Mouse (Mus musculus) liver, embryonic 14.5 days (tissue): ENCODE measurements around the gene Gaa.
"Not testable (repeated sequence)": the region's sequence is repeated elsewhere in the genome, so short reads cannot be mapped to it uniquely, and the experiment has no call there.

Experiments
- CTCF ChIP-seq: IDR thresholded peaks from 2 replicates; pipeline ENCODE4 v1.5.1; 2016; ENCODE audit warnings: antibody characterized with exemption, low read depth, control low read depth
- EP300 ChIP-seq: IDR thresholded peaks from 2 replicates; pipeline ENCODE4 v1.6.1; 2016; ENCODE audit warnings: antibody characterized with exemption, low read depth

DNA sequence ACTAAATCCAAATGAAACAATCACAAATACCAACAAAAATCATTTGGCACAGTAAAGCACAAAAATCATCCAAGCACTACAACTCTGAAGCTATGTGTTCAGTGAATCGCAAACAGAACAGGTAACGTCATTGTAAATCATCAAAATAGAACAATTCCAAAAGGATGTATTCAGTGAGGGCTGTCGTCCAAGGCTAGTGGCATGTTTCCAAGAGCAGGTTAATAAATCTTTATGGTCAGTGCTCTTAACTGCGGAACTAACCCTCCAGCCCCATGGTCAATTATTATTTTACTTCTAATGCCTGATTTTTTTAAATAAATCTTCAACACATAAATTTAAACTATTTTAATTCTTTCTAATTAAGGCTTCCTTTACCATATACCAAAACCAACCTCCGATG, 11.1 kb upstream of the Gaa start:
- TF ChIP-seq CTCF, EP300: not testable (repeated sequence)
